Mouse (Mus musculus): Measurements from ENCODE around the gene Nfkbie.

Nfkbie gene

DNA sequence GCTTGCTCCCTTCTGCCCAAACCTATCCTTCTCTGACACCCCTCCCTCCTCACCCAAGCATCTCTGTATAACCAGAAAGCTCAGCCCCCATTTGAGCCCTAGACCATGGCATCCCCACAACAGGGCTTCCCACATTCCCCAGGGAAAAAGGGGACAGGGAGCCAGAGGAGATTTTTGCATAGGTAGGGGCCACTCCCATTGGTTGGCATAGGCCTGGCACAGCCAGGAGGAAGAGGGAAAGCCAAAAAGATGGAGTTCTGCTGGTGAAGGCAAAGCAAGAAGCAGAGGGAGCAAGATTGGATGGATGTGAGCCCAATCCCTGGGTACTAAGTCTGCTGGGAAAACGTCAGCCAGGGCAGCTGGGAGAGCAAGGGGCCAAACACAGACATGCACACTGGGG, 12.4 kb upstream of the Nfkbie start:
- no peak for DNase-seq (ENCODE audit: low spot score)

DNA sequence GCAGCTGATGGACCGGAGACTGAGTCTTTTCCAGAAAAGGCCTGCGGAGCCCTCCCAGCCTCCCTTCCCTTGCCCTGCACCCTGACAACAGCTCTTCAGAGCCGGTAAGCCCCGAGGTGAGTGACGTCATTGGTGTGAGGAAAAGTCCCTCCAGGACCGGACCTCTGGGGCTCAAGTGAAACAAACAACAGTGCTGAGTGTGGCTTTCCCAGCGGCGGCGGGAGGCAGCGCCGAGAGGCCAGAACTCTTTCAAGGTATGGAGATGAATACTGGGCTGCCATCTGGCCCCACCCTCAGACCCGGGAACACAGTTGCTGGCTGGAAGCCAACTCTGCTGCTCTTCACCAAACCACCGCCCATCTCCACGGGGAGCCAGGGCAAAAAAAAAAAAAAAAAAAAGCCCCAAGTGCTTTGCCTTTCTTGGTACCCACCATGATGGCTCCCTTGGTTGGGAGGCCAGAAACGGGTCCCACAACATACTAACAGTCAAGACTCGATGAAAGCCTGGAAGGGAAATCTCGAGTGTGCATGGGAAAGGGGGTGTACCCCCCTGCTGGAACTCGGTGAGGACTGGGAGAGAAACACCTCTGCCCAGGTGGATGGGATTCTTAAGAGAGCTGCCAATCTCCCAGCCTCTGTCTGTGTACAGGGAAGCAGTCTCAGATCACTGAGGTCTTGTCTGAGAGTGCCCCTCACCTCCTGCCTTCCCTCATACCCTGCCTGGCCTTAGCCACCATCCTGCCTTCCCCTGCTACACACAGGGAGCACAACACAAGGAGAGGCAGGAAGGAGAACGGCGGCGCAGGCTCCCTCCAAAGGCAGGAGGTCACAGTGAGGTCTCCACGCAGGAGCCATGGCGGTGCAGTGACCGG, 11.3 kb upstream of the Nfkbie start:
- DNase-seq (ENCODE audit: low spot score) = no peak

DNA sequence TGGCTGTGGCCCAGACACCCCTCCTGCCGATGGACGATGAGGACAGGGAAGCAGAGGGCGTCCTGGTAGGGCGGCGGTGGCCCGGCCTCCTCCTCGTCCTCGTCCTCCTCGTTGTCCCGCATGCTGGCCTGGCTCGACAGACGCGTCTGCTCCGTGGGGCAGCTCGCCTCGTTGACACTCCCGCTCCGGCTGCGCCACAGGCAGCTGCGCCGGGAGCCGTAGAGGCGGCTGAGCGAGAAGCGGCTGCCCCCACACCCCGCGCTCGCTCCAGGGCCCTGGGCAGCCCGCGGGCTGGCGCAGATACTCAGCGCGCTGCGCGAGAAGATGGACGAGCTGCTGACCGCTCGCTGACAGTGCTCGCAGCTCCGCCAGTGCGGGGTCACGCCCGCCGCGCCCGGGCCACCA, 10.6 kb upstream of the Nfkbie start:
- DNase-seq (ENCODE audit: low spot score) = no peak

DNA sequence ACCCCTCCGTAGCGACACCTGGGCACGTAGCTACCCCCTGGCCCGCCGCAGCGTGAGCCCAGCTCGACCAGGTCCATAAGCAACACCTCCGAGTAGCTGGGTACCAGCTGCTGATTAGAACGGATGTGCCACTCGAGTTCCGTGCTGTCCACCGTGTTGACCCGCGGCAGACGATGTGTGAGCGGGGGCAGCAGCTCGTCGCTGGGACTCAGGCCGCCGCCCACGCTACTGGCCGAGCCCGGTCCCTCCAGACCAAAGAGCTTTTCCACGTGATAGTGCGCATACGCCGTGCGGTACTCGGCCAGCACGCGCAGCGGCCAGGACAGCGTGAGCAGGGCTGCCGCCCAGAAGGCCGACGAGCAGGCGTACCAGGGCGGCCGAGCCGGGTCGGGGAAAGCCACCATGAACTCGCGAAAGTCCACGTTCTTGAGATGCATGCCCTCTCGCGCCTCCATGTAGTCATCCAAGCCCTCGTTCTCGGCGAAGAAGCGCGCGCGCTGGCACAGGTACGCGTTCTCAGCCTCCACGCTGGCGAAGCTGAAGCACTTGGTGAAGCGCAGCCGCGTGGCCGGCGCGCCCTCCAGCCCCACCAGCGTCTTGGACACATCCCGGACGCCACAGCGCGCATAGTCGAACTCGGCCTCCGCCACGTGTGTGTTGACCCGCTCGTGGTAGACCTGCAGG, 10.1 kb upstream of the Nfkbie start:
- no peak for DNase-seq (ENCODE audit: low spot score)

DNA sequence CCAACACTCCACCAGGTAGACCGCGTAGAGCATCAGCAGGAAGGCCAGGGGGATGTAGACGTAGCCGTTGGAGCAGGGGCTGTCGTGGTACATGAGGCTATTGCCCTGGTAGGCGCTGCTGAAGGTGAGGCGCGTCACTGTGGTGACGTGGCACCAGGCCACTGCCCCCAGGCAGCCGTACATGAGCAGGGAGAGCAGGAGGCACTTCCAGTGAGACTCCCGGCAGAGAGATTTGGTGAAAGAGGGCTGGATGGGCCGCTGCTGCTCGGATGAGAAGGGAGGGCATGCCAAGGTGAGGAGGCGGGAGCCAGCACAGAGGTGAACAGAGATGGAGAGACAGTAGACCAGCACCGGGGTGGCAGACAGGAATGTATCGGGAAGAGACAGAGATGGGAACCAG, 8.6 kb upstream of the Nfkbie start:
- no peak for DNase-seq (ENCODE audit: low spot score)

DNA sequence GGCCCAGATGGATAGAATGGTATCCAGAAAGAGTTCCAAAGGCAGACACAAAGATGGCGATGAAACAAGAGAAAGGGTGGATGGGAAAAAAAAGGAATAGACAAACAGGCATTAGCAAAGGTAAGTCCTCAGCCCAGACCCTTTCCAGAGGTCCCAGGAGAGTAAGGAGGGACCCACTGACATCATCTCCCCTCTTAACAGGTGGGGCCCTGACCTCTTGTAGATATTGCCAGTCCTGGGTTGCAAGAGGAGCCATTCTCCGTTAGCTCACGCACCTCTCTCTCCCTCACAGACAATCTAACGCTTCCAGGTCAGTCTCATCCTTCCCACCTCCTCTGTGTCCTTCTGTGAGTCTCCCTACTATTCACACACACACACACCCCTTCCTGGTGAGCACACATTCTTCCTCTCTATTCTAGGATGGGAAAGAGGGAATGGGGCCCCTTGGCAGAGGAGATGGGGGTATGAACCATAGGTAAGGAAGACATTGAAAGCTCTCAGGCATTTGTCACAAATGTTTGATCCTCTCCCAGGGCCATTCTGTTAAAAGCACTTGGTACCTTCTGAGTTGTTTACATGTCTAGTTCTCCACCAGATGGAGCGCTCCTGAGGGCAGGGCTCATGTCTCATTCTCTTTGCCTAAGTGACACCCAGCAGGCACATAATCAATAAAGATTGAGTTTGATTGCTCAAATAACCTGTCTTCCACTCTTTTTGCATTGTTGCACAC, 7.9 kb upstream of the Nfkbie start:
- DNase-seq (ENCODE audit: low spot score) = no peak

DNA sequence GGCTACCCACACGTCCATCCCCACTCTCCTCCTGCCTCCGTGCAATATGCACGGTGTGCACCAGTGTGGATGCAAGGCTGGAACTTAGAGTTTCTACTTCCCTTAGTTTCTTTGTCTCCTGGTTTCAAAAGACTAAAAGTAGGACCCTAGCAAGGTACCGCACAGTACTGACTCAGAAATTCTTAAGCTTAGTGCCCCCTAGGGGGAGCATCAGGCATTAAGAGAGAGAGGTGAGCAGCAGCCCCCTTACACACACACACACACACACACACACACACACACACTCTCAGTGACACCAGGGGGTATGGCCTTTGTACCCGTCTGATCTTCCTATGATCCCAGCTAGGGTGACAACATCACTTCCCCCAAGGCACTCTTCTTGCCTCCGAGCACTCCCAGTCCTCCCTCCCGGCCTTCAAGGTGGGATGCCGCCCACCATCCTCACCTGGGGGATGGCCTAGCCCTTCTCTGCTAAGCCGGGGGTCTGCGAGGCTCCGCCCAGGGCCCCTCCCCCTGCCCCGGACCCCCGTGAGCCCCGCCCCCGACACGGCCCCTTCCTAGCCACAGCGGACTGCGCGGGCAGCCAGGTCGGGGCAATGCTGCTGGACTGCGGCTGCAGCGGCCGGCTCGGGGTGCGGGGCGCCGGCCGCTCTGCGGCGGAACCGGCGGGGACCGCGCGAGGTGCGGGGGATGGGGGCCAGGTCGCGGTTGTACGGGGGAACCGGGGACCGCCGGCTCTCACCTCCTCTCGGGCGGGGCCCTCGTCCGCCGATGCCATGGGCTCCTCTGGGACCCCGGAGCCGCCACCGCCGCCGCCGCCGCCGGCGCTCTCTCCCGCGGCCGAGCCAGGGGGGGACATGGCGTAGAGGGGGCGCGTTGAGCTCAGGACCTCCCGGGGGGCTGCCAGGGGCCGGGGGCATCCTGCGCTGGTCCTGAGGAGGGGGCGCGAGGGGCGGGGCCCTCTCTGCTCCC, 6.7 kb upstream of the Nfkbie start:
- no peak for DNase-seq (ENCODE audit: low spot score)

DNA sequence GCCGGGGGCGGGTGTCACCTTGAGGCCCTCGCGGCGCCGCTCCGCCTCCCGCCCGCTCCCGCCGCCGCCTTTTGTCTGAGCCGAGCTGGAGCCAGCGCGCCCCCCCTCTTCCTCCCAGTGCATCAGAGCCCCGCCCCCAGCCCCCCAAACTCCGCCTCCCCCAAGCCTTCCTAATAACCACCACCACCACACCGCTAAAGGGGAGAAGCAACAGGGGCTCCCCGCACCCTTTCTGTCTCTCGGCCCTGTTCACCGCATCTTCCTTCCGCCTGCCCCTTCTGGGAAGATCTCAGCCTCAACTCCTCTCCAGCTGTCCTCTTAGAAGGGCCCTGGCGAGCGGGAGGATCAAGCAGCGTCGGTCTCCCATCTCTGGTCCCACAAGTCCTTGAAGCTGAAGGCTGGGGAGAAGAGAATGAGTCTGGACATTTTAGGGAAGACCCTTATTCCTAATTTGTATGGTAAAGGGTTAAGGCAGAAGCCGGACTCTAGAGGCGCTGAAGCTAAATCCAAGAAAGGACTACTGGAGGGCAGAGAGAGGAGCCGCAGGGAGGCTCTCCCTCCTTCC, 5.8 kb upstream of the Nfkbie start, which contains the start of gene Tmem151b:
TSS of gene Tmem151b (minus strand) at position 61 of the 565 bp plus-strand sequence.
- no peak for DNase-seq (ENCODE audit: low spot score)

DNA sequence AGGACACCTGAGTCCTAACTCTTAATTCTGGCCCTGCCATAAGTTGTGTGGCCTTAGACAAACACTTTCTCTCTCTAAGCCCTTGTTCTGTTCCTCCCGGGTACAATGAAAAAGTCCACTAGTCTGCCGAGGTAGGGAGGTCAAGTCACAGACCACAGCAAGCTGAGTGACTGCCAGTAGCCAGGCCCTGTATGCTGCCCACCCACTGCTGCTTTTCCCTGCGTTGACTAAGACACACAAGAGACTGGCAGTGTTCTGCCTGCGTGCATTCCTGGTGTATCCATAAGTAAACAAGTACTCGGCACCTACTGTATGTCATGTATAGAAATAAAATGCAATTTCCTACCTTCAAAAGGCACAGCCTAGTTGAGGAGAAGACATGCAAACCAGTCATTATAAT, 5.2 kb upstream of the Nfkbie start:
- no peak for DNase-seq (ENCODE audit: low spot score)

DNA sequence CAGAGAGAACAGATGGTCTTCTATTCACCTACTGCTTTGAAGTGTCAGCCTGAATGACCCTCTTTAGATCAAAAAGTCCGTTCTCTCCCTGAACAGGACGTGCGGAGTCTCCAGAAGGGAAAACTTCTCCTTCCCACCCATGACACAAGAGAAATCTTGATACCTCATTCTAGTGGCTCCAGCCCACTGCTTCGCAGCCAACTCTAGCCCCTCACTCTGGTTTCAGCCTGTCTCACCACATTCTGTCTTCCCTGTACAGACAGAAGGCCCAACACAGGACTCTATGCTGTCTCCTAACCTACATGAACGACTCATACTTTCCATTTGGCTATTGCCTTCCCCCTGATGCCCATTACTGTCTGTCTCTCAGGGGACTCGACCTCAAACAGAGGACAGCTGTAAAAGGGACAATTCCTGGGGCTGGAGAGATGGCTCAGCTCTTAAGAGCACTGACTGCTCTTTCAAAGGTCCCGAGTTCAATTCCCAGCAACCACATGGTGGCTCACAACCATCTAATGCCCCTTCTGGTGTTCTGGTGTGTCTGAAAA, 4.2 kb upstream of the Nfkbie start:
- DNase-seq (ENCODE audit: low spot score) = no peak

DNA sequence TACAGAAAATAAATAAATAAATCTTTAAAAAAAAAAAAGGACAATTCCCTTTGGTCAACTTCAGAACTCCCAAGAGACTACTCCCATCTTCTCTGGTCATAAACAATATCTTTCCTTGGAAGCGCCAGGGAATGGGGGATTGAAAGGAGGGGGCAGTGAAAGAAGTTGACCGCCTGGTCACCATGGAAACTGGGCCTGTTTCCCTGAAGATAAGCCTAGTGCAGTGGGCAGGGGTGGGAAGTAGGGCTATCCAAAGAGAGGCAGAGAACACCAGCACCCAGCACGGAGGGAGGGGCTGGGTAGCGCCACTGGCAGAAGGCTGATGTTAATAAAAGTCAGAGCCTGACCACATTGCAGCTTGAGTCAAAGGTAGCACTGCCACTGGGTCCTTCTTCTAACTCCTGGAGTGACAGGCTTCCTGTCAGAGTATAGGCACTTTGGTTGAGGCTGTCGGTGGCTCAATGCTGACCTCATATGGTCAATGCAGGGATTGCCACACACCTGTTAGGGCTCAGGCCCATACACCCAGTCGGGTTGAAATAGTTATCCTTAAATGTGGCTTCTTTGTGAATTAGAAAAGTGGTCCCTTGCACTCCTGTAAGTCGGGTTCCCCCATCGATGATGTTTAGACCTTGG, 3.6 kb upstream of the Nfkbie start:
- peak; percentile 71 for DNase-seq (ENCODE audit: low spot score)

DNA sequence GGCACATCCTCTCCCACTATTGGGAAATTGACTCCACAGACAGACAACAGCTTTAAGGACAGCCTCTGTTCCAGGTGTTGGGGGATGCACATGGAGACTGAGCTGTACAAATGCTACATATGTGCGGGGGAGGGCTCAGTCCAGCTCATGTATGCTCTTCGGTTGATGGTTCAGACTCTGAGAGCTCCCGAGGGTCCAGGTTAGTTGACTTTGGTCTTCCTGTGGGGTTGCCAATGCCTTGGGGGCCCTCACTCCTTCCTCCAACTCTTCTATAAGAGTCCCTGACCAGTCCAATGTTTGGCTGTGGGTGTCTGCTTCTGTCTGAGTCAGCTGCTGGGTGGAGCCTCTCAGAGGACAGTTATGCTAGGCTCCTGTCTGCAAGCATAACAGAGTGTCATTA, 2.4 kb upstream of the Nfkbie start:
- no peak for DNase-seq (ENCODE audit: low spot score)

DNA sequence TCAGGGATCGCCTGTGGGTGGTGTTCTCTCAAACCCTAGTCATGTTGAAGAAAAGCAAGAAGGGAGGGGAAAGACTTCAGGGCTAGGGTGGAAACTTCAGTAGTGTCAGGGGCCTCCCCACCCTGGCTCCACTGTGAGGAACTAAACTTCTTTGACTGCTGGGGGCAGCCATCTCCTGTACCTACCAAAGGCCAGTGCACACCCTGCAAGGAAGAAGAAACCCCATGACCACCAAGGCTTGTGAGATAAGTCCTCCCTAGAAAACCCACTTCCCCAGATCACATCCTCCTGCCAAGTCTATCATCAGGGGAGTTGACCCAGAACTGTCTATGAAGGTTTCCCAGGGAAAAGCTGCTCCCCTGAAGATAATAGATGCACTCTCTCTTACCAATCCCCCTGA, 1.1 kb upstream of the Nfkbie start:
- DNase-seq (ENCODE audit: low spot score) = no peak

DNA sequence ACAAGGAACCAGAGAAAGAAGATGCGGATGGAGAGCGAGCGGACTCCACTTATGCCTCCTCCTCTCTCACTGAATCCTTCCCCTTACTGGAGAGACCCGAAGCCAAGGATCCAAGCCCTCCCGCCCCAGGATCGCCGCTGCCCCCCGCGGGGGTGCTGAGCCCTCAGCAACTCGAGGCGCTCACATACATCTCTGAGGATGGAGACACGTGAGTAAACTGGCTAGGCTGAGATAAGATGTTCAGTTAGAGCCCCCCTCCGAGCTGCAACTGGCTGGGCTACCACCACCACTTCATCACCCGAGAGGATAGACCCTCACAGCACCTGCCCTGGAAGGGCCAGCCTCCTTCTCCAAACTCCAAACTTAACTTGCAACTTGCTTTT, 595 bp downstream of the Nfkbie start:
- no peak for DNase-seq (ENCODE audit: low spot score)

DNA sequence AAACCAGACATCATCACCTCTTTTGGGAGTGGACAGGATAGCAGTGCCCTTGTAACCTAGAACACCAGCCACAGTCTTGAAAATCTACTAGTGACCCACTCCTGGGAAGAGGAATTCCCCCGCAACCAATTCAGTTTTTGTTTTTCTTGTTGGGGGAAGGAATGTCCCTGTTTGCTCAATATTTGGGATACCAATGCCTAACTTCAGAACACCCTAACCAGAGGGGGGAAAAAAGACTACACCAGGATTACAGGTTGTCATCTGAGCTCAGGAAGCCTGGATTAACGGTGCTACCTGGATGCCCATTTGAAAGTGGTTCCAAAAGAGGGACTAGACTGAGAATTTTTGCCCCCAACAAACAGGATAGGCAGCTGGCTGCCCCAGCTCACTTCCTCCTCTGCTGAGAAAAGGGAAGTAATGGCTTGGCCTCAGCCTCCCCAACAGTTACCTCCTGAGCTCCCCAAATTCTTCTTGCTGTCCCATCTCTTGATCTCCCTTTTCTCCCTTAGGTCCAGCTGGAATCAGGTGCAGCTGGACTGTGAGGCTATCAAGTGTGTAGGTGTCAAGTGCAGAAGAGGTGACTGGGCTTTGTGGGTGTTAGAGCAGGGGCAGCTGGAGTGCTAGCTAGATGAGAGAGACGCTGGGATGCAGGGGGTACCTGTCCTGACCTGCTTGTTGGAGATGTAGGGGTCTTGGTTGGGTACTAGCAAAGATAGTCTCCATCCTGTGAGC, 1.2 kb downstream of the Nfkbie start:
- DNase-seq (ENCODE audit: low spot score) = no peak

DNA sequence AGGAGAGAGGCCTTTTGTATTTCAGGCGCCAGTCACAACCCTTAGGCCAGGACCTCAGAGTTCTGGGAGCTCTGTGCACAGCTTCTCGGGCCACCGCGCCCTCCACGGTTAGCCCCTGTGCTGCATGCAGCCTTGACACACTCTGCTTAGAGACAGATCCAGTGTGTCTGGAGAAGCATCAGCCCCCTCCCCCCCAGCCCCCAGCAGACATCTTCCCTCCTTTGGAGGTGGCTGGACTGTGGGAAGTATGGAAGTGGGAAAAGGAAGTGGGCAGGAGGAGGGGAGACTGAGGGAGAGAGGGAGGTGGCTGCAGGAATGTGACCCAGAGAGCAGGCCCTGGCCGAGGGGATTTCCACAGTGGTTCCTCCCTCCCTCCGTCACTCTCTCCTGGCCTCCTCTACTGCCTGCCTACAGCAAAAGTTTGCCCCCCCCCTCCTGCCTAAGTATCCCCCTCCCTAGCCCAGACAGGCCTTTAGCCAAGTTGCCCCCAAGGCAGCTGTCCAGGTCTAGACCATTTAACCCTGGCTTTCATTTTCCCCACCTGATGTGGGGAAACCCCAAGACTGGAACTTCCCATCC, 1.8 kb downstream of the Nfkbie start:
- DNase-seq (ENCODE audit: low spot score) = no peak

DNA sequence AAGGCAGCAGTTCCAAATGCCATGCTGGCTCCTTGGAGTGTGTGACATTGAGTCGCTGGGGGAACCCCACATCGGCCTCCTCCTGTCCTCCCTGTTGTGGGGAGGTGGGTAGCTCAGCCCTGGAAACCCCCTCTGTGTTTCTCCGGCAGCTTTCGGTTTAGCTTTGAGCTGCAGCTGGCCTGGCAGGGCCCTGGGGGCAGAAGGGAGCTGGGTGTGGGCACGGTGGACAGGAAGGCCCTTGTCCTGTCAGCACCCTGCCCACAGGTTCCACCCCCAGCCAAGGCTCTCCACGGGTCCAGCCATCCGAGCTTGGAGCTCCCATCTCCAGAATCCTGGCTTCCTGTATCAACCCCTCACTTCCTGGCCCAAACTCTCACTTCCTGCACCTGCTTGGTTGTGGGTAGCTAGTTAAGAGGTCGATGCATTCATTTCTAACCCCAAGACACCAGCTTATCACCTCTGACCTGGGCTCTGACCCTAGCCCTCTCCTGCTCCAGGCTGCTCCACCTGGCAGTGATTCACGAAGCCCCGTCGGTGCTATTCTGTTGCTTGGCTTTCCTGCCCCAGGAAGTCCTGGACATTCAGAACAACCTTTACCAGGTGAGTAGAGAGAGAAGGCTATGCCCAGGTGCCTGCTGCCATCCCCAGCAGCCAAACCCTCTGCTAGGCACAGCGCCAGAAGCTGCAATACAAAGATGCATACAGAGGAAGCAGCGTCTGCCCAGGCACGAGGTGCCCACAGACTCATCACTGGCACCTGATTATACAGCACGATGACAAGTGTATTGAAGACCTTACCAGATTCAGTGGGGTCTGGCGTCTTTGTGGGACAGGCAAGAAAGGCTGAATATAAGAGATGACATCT, 2.7 kb downstream of the Nfkbie start:
- DNase-seq (ENCODE audit: low spot score) = no peak

DNA sequence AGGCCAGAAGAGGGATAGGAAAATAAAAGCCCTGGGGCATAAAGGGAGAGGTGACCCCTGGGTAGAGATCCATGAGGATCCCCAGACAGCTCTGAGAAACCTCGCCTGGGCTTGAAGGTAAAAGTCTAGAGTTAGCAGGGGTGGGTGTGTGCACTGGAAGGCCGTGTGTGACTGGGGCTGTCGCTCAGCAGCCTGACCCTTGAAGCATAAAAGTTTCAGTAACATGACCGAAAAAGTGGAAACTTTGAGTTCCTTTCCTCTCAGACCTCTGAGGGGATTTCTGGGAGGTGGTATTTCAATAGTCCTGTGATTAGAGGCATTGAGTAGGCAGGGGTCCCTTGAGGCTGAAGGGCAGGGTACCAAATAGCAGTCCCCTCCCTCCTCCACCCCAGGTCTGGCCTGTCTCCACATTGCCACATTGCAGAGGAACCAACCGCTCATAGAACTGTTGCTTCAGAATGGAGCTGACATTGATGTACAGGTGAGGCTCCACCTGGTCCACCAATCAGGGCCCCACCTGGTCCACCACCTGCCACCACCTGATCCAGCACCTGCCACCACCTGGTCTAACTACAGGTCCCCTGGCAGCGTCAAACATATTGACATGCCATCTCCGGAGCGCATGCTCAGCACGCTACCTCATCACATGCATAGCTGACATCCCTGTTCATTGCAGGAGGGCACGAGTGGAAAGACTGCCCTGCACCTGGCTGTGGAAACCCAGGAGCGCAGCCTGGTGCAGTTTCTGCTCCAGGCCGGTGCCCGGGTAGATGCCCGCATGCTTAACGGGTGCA, 4.4 kb downstream of the Nfkbie start:
- DNase-seq (ENCODE audit: low spot score) = no peak

All from left cerebral cortex, adult 11 months (tissue).